Mouse (Mus musculus): Measurements from ENCODE around the gene Tmem263.
A peak's percentile ranks its signal among the peaks of the same experiment; 100 is the strongest.

The Tmem263 gene

GRCm38 (mm10) chr10:85102247-85103084 is at the start of gene Tmem263, which contains the start of gene Fhl4:
Tmem263 (plus strand) TSS chr10:85102627.
Fhl4 (minus strand) TSS chr10:85102495.
- peak; percentile 87 to 94 for DNase-seq (ENCODE audit: inconsistent age in 2 of 2, low spot score in 1 of 2)

GRCm38 (mm10) chr10:85054876-85055275 is 47.6 kb upstream of the Tmem263 start:
- no peak for DNase-seq (ENCODE audit: inconsistent age in 2 of 2, low spot score in 1 of 2)

GRCm38 (mm10) chr10:85071605-85072152 is 30.7 kb upstream of the Tmem263 start:
- DNase-seq (ENCODE audit: inconsistent age in 2 of 2, low spot score in 1 of 2): no peak

GRCm38 (mm10) chr10:85101841-85102240 is 586 bp upstream of the Tmem263 start:
- DNase-seq (ENCODE audit: inconsistent age in 2 of 2, low spot score in 1 of 2): peak in 1 of 2 experiments; percentile 47

- DNase-seq (ENCODE audit: inconsistent age in 2 of 2, low spot score in 1 of 2): peak; percentile 42 to 76
Measured at GRCm38 (mm10) chr10:85103085-85103885, 858 bp downstream of the Tmem263 start.

GRCm38 (mm10) chr10:85114409-85114808 is 12.0 kb downstream of the Tmem263 start:
- DNase-seq (ENCODE audit: inconsistent age in 2 of 2, low spot score in 1 of 2): no peak

- DNase-seq (ENCODE audit: inconsistent age in 2 of 2, low spot score in 1 of 2): no peak
Measured at GRCm38 (mm10) chr10:85125184-85125583, 22.8 kb downstream of the Tmem263 start.

GRCm38 (mm10) chr10:85127395-85128287 is 25.2 kb downstream of the Tmem263 start, which contains the start of gene Mterf2:
Mterf2 (minus strand) TSS chr10:85128027.
- peak; percentile 95 to 98 for DNase-seq (ENCODE audit: inconsistent age in 2 of 2, low spot score in 1 of 2)

GRCm38 (mm10) chr10:85128453-85128852 is 26.0 kb downstream of the Tmem263 start:
- DNase-seq (ENCODE audit: inconsistent age in 2 of 2, low spot score in 1 of 2): peak; percentile 21 to 64

- DNase-seq (ENCODE audit: inconsistent age in 2 of 2, low spot score in 1 of 2): no peak
Measured at GRCm38 (mm10) chr10:85136573-85136972, 34.1 kb downstream of the Tmem263 start.

- DNase-seq (ENCODE audit: inconsistent age in 2 of 2, low spot score in 1 of 2): no peak
Measured at GRCm38 (mm10) chr10:85141465-85141864, 39.0 kb downstream of the Tmem263 start.

- no peak for DNase-seq (ENCODE audit: inconsistent age in 2 of 2, low spot score in 1 of 2)
Measured at GRCm38 (mm10) chr10:85146282-85146681, 43.9 kb downstream of the Tmem263 start.

- no peak for DNase-seq (ENCODE audit: inconsistent age in 2 of 2, low spot score in 1 of 2)
Measured at GRCm38 (mm10) chr10:85149226-85149625, 46.8 kb downstream of the Tmem263 start.

GRCm38 (mm10) chr10:85154195-85154594 is 51.8 kb downstream of the Tmem263 start:
- peak; percentile 51 to 88 for DNase-seq (ENCODE audit: inconsistent age in 2 of 2, low spot score in 1 of 2)

- DNase-seq (ENCODE audit: inconsistent age in 2 of 2, low spot score in 1 of 2): no peak
Measured at GRCm38 (mm10) chr10:85157451-85157850, 55.0 kb downstream of the Tmem263 start.

GRCm38 (mm10) chr10:85159989-85160619 is 57.7 kb downstream of the Tmem263 start:
- DNase-seq (ENCODE audit: inconsistent age in 2 of 2, low spot score in 1 of 2): no peak

GRCm38 (mm10) chr10:85161745-85162351 is 59.4 kb downstream of the Tmem263 start:
- peak in 1 of 2 experiments; percentile 71 for DNase-seq (ENCODE audit: inconsistent age in 2 of 2, low spot score in 1 of 2)

- no peak for DNase-seq (ENCODE audit: inconsistent age in 2 of 2, low spot score in 1 of 2)
Measured at GRCm38 (mm10) chr10:85164791-85165190, 62.4 kb downstream of the Tmem263 start.

GRCm38 (mm10) chr10:85165306-85165705 is 62.9 kb downstream of the Tmem263 start:
- no peak for DNase-seq (ENCODE audit: inconsistent age in 2 of 2, low spot score in 1 of 2)
